Mouse (Mus musculus): ENCODE data around the gene Mettl21a. TPM values are rescaled to one million over a fixed set of nuclear protein-coding genes. Genes with fewer than 3 reads are reported as not detected.

The Mettl21a gene
- polyA plus RNA-seq, 2 experiments: 4.3 to 6.3 TPM

DNA sequence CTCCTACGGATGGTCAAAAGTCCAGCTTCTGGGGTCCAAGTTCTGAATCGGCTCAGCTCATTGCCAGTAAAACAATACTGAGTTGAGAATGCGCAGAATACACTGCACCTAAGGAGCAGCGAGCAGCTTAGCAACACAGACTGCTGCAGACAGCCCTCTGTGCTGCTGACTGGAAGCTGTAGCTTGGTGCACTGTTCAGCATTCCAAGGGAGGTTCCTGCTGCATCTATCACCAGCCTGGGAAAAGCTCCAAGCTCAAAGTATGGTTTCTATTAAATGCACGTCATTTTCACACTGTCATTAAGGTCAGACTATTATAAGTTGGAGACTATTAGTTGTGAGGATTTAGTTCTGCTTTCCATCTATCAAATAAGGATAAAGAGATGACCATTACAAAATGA is 4.1 kb upstream of the Mettl21a start:
- H3K27ac ChIP-seq: no peak overlapping the region
- no peak overlapping the region for H3K4me2 ChIP-seq (ENCODE audit: low read depth)
- H3K27me3 ChIP-seq (ENCODE audit: control insufficient read depth, insufficient read depth, low read length): no peaks in the 10 kb centered on the region
- no peak overlapping the region for H3K4me3 ChIP-seq (ENCODE audit: insufficient read depth in 1 of 2, low read depth in 2 of 2, low read length in 2 of 2)
- no peaks in the 10 kb centered on the region for H3K36me3 ChIP-seq (replicated peaks; ENCODE audit: control insufficient read depth, insufficient read depth, low read depth)
- no peak overlapping the region for H3K9ac ChIP-seq (replicated peaks)
- TF ChIP-seq CTCF (IDR thresholded peaks at IDR 0.05; ENCODE audit: low read depth): no peak
- no peak for TF ChIP-seq EP300 (IDR thresholded peaks at IDR 0.05; ENCODE audit: low read depth)
- ATAC-seq (ENCODE audit: insufficient read depth): no peak
- peaks cover 3 to 7% of the 10 kb centered on the region in 2 experiments; a peak in 3 of 4 replicates for H3K4me1 ChIP-seq (replicated peaks; ENCODE audit: control insufficient read depth in 2 of 2, insufficient read depth in 2 of 2, low read length in 1 of 2)
- no peaks in the 10 kb centered on the region for H3K9me3 ChIP-seq (ENCODE audit: control insufficient read depth, low read length)
- 78% methylated on average over 5 of the region's 5 CpGs for WGBS (ENCODE audit: insufficient replicate concordance)
- DNase-seq (ENCODE audit: low read depth in 3 of 3, low spot score in 3 of 3): no peak

DNA sequence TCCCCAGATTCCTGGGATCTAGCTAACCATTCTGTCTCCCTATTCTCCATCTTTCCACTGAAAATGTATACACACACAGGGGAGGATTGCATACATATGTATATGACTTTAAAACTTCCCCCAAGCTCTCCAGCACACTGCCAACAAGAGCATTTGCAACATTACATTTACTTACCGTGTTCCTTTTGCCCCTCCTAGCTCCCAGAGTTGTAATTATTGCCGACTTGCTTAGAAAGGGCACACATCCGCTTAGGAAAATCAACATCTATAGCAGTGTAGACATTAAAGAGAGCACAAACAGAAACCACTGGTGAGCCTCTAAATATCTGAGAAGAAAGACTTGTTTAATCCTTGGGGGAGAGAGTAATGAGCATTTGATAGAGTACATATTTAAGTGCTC is 1.2 kb upstream of the Mettl21a start:
- Histone ChIP-seq H3K4me1 (replicated peaks; ENCODE audit: control insufficient read depth in 2 of 2, insufficient read depth in 2 of 2, low read length in 1 of 2) (peaks cover 3 to 8% of the 10 kb centered on the region in 2 experiments; a peak in 3 of 4 replicates), H3K4me2 (ENCODE audit: low read depth) (peak overlapping the region; percentile 91), H3K27ac (no peak overlapping the region), H3K4me3 (ENCODE audit: insufficient read depth in 1 of 2, low read depth in 2 of 2, low read length in 2 of 2) (peak overlapping the region in 1 of 2 experiments; percentile 86; a peak in 2 of 4 replicates), H3K9me3 (ENCODE audit: control insufficient read depth, low read length) (no peaks in the 10 kb centered on the region), H3K27me3 (ENCODE audit: control insufficient read depth, insufficient read depth, low read length) (no peaks in the 10 kb centered on the region), H3K9ac (replicated peaks) (no peak overlapping the region), H3K36me3 (replicated peaks; ENCODE audit: control insufficient read depth, insufficient read depth, low read depth) (no peaks in the 10 kb centered on the region)
- 64% methylated on average over 3 of the region's 3 CpGs for WGBS (ENCODE audit: insufficient replicate concordance)
- DNase-seq (ENCODE audit: low read depth in 3 of 3, low spot score in 3 of 3) (no peak), ATAC-seq (ENCODE audit: insufficient read depth) (no peak)
- TF ChIP-seq EP300 (IDR thresholded peaks at IDR 0.05; ENCODE audit: low read depth) (no peak), CTCF (IDR thresholded peaks at IDR 0.05; ENCODE audit: low read depth) (no peak)

- Histone ChIP-seq H3K9me3 (ENCODE audit: control insufficient read depth, low read length) (no peaks in the 10 kb centered on the region), H3K27ac (peak overlapping the region; percentile 88), H3K9ac (replicated peaks) (peak overlapping the region; percentile 93), H3K4me2 (ENCODE audit: low read depth) (peak overlapping the region; percentile 91), H3K36me3 (replicated peaks; ENCODE audit: control insufficient read depth, insufficient read depth, low read depth) (no peaks in the 10 kb centered on the region), H3K4me3 (ENCODE audit: insufficient read depth in 1 of 2, low read depth in 2 of 2, low read length in 2 of 2) (peak overlapping the region; percentile 85 to 86), H3K4me1 (replicated peaks; ENCODE audit: control insufficient read depth in 2 of 2, insufficient read depth in 2 of 2, low read length in 1 of 2) (peaks cover 3 to 8% of the 10 kb centered on the region in 2 experiments; a peak in 3 of 4 replicates), H3K27me3 (ENCODE audit: control insufficient read depth, insufficient read depth, low read length) (no peaks in the 10 kb centered on the region)
- ATAC-seq (ENCODE audit: insufficient read depth) (peak; percentile 81), DNase-seq (ENCODE audit: low read depth in 3 of 3, low spot score in 3 of 3) (peak; percentile 59 to 65 (median 64))
- 0% methylated on average over 15 of the region's 15 CpGs for WGBS (ENCODE audit: insufficient replicate concordance)
- TF ChIP-seq CTCF (IDR thresholded peaks at IDR 0.05; ENCODE audit: low read depth): peak; percentile 89
- TF ChIP-seq EP300 (IDR thresholded peaks at IDR 0.05; ENCODE audit: low read depth): no peak
These were observed 608 bp upstream of the Mettl21a start for GRCm38 (mm10) chr1:64617715-64617984.

DNA sequence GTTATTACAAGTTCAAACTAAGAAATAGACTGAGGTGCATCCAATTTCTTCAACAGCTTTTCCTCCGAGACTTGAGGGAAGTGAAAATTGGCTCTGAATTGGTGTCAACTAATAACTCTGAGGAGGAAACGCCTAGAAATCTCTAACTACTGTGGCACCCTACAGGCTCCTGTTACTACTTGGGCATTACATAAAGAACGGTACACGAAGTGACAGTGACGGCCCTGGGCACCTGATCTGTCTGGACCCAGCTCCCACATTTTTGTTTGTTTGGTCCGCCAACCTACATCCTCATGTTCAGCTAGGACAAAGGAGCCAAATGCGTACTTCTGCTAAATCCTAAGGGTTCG is 536 bp downstream of the Mettl21a start:
- peak; percentile 19 for ATAC-seq (ENCODE audit: insufficient read depth)
- no peaks in the 10 kb centered on the region for H3K36me3 ChIP-seq (replicated peaks; ENCODE audit: control insufficient read depth, insufficient read depth, low read depth)
- peaks cover 3 to 8% of the 10 kb centered on the region in 2 experiments; a peak in 3 of 4 replicates for H3K4me1 ChIP-seq (replicated peaks; ENCODE audit: control insufficient read depth in 2 of 2, insufficient read depth in 2 of 2, low read length in 1 of 2)
- H3K27me3 ChIP-seq (ENCODE audit: control insufficient read depth, insufficient read depth, low read length): no peaks in the 10 kb centered on the region
- peak overlapping the region; percentile 85 to 86 for H3K4me3 ChIP-seq (ENCODE audit: insufficient read depth in 1 of 2, low read depth in 2 of 2, low read length in 2 of 2)
- DNase-seq (ENCODE audit: low read depth in 3 of 3, low spot score in 3 of 3): no peak
- H3K4me2 ChIP-seq (ENCODE audit: low read depth): peak overlapping the region; percentile 91
- peak overlapping the region; percentile 93 for H3K9ac ChIP-seq (replicated peaks)
- TF ChIP-seq CTCF (IDR thresholded peaks at IDR 0.05; ENCODE audit: low read depth): no peak
- 8% methylated on average over 8 of the region's 8 CpGs for WGBS (ENCODE audit: insufficient replicate concordance)
- no peaks in the 10 kb centered on the region for H3K9me3 ChIP-seq (ENCODE audit: control insufficient read depth, low read length)
- peak overlapping the region; percentile 88 for H3K27ac ChIP-seq

DNA sequence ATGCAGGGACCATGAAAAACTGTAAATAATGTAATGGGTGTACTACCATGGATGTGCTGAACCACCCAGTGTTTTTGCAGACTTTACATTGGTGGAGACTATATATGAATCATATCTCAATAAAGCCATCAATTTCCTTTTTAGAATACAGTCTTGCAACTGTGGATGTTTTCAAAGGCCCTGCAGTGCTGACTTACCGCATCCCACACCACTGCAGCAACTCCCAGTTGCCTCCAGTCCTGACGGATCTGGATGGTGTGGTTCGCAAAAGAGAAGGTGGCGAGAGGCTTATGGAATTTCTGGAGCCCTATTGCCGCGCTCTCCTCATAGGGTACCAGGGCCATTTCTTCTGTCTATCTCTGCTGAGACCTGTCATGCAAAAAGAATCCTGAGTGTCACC is 966 bp downstream of the Mettl21a start:
- 85% methylated on average over 6 of the region's 6 CpGs for WGBS (ENCODE audit: insufficient replicate concordance)

More for the DNA sequence above, 966 bp downstream of the Mettl21a start:
- Histone ChIP-seq H3K4me3 (ENCODE audit: insufficient read depth in 1 of 2, low read depth in 2 of 2, low read length in 2 of 2) (peak overlapping the region; percentile 85 to 86; a peak in 3 of 4 replicates), H3K27ac (peak overlapping the region; percentile 88; the same call in 1 of the 2 replicates), H3K27me3 (ENCODE audit: control insufficient read depth, insufficient read depth, low read length) (no peaks in the 10 kb centered on the region), H3K9me3 (ENCODE audit: control insufficient read depth, low read length) (no peaks in the 10 kb centered on the region), H3K4me2 (ENCODE audit: low read depth) (peak overlapping the region; percentile 91), H3K9ac (replicated peaks) (peak overlapping the region; percentile 93), H3K4me1 (replicated peaks; ENCODE audit: control insufficient read depth in 2 of 2, insufficient read depth in 2 of 2, low read length in 1 of 2) (peaks cover 3 to 8% of the 10 kb centered on the region in 2 experiments; a peak in 3 of 4 replicates), H3K36me3 (replicated peaks; ENCODE audit: control insufficient read depth, insufficient read depth, low read depth) (no peaks in the 10 kb centered on the region)
- TF ChIP-seq EP300 (IDR thresholded peaks at IDR 0.05; ENCODE audit: low read depth) (no peak), CTCF (IDR thresholded peaks at IDR 0.05; ENCODE audit: low read depth) (no peak)
- DNase-seq (ENCODE audit: low read depth in 3 of 3, low spot score in 3 of 3) (no peak), ATAC-seq (ENCODE audit: insufficient read depth) (no peak)
